Mouse (Mus musculus) adipose tissue, adult 10 weeks (tissue): Measurements from ENCODE around the gene Rhbdd2. TPM values are rescaled to one million over a fixed set of nuclear protein-coding genes. Genes with fewer than 3 reads are reported as not detected.

Source experiments
- polyA plus RNA-seq: library from polyadenylated mRNA; stranded (reverse); fragments of 350-450 nt; fragmentation: Illumina TruSeq; extraction: RNeasy Lipid Tissue Mini Kit (QIAGEN cat#74804); gene quantifications from one replicate; pipeline ENCODE4 v1.2.3, GENCODE M21; 2014; ENCODE audit warnings: low read depth, low replicate concordance

The Rhbdd2 gene
- polyA plus RNA-seq, result 32.3 TPM

DNA sequence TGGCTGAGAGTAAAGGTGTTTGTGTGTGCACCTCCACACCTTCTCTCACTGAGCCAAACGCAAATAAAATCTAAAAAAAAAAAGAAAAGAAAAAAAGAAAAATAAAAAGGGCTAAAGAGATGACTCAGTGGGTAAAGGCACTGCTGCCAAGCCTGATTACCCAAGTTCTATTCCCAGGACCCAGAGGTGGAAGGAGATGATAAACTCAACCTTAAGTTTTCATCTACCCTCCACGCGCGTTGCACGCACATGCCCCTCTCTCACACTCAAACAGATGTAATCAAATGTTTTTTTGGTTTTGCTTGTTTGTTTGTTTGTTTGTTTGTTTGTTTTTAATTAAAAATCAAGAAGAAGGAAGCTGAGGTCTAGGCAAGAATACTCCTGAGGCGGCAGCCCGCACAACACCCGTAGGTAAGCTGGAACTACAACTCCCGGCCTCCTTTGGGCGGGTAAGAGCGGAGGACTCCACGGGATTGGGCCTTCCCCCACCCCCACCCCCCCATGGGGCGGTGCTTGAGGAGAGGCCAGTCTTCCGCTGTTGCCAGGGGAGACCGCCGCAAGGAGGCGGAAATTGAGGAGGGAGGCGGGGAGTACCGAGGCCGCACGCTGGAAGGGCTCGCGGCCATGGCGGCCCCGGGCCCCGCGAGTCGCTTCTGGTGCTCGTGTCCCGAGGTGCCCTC lies at the start of gene Rhbdd2:
Rhbdd2 (plus strand) TSS at position 502 of the 680 bp plus-strand sequence.

GRCm38 (mm10) chr5:135669741-135670275 lies 37.4 kb downstream of the Rhbdd2 start, which contains the start of gene Por:
Gene Por (plus strand): TSS chr5:135670033.

Other genes with a start within 250 kb of the Rhbdd2 start
- 15.4 TPM for gene Pom121, start 238.1 kb upstream of the Rhbdd2 start, polyA plus RNA-seq
- 24.9 TPM for gene Hip1, start 87.5 kb upstream of the Rhbdd2 start, polyA plus RNA-seq
- not detected for gene Ccl26, start 69.0 kb upstream of the Rhbdd2 start, polyA plus RNA-seq
- gene Ccl24, start 59.6 kb upstream of the Rhbdd2 start, polyA plus RNA-seq, result 15.2 TPM
- gene Por, start 37.4 kb downstream of the Rhbdd2 start, polyA plus RNA-seq, result 150 TPM
- 92.4 TPM for gene Tmem120a, start 111.8 kb downstream of the Rhbdd2 start, polyA plus RNA-seq
- 3.8 TPM for gene Styxl1, start 145.8 kb downstream of the Rhbdd2 start, polyA plus RNA-seq
- gene Mdh2, start 145.9 kb downstream of the Rhbdd2 start, polyA plus RNA-seq, result 245 TPM
- gene Srrm3, start 174.3 kb downstream of the Rhbdd2 start, polyA plus RNA-seq, result not detected